Mouse (Mus musculus): Measurements from ENCODE around the gene Plk5. TPM values are rescaled to one million over a fixed set of nuclear protein-coding genes. Genes with fewer than 3 reads are reported as not detected.

Plk5 gene
- total RNA-seq, 2 experiments from 2014 or later, result not detected

- ATAC-seq (replicated peaks; ENCODE audit: low FRiP score, poor library complexity, severe bottlenecking), result no peak
These were observed 4.4 kb upstream of the Plk5 start for GRCm38 (mm10) chr10:80351896-80352295.

DNA sequence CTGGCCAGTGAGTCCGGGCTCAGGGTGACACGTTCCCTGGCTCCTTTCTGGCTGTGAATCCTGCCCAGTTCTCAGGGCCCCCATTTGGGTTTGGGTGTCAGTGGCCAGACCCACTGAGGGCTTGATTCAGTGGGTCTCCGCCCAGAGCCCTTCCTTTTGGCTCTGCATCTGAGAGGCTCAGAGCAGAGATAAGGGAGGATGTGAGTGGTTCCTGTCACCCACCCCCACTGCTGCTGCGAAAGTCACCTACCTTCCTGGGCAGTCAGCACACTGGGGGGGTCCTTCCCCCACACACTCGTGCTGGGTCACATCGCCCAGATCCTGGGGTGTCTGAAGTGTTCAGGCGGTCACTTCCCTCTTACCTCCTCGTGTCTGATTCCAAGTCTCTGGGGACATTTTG lies 3.5 kb upstream of the Plk5 start:
- ATAC-seq (replicated peaks; ENCODE audit: low FRiP score, poor library complexity, severe bottlenecking), result no peak

- no peak for ATAC-seq (replicated peaks; ENCODE audit: low FRiP score, poor library complexity, severe bottlenecking)
These were observed 828 bp upstream of the Plk5 start for GRCm38 (mm10) chr10:80355431-80355830.

- no peak for ATAC-seq (replicated peaks; ENCODE audit: low FRiP score, poor library complexity, severe bottlenecking)
These were observed 478 bp downstream of the Plk5 start for GRCm38 (mm10) chr10:80356737-80357136.

GRCm38 (mm10) chr10:80357336-80357735 lies 1.1 kb downstream of the Plk5 start:
- ATAC-seq (replicated peaks; ENCODE audit: low FRiP score, poor library complexity, severe bottlenecking), result no peak

- ATAC-seq (replicated peaks; ENCODE audit: low FRiP score, poor library complexity, severe bottlenecking), result no peak
These were observed 1.9 kb downstream of the Plk5 start for GRCm38 (mm10) chr10:80357994-80358639.

- ATAC-seq (replicated peaks; ENCODE audit: low FRiP score, poor library complexity, severe bottlenecking), result no peak
These were observed 7.5 kb downstream of the Plk5 start for GRCm38 (mm10) chr10:80363734-80364133.

DNA sequence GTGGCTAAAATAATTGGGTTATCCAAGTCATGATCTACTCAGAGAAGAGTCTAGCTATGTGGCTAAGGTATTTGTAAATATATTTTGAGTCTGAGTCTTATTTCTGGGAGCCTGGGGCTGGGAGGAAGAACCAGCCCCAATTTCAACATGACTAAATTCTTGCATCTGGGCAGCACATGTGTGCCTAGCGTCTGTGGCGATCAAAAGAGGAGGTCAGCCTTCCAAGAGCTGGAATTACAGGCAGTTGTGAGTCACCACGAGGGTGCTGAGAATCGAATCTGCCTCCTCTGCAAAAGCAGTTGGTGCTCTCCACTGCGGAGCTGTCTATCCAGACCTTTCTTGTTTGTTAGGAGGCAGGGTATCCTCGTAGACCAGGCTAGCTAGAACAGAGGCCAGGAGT lies 9.5 kb downstream of the Plk5 start:
- ATAC-seq (replicated peaks; ENCODE audit: low FRiP score, poor library complexity, severe bottlenecking), result no peak

DNA sequence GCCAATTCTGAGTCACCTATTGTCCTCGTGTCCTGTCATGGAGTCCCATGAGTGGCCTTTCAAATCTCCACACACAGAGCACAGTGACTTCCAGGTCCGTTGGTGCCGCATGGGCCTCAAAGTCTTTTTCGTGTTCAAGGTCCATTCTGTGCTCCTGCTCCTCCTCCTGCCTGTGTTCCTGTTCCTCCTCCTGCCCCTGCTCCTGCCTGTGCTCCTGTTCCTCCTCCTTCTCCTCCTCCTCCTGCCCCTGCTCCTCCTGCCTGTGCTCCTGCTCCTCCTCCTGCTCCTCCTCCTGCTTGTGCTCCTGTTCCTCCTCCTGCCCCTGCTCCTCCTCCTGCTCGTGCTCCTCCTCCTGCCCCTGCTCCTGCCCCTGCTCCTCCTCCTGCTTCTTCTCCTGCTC lies 11.7 kb downstream of the Plk5 start:
- ATAC-seq (replicated peaks; ENCODE audit: low FRiP score, poor library complexity, severe bottlenecking), result no peak

GRCm38 (mm10) chr10:80368392-80368791 lies 12.1 kb downstream of the Plk5 start:
- ATAC-seq (replicated peaks; ENCODE audit: low FRiP score, poor library complexity, severe bottlenecking), result no peak

- no peak for ATAC-seq (replicated peaks; ENCODE audit: low FRiP score, poor library complexity, severe bottlenecking)
These were observed 13.9 kb downstream of the Plk5 start for GRCm38 (mm10) chr10:80369995-80370747.

DNA sequence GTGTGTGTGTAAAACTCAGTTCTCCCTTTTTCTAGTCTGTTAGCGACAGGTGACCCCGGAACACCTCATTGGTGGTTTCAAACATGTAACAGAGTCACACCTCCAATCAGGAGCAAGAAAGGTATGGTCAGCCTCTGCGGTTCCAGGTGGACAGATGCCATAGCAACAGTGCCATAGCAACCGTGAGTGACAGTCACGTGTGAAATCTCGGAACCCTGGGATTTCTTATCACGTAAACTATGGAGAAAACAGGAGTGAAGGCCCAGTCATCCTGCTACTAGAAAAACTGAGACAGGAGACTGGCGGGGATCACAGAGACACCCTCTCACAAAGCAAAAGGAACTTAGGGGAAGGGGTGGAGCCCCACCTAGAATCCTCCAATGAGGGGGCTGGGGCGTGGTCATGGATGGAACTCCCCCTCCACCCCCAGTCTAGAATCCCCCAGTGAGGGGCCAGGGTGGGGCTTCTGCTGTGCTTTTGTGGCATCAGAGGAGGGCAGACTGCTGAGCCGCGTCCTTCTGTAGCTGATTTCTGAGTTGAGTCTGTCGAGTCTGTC lies 15.2 kb downstream of the Plk5 start:
- ATAC-seq (replicated peaks; ENCODE audit: low FRiP score, poor library complexity, severe bottlenecking), result no peak

DNA sequence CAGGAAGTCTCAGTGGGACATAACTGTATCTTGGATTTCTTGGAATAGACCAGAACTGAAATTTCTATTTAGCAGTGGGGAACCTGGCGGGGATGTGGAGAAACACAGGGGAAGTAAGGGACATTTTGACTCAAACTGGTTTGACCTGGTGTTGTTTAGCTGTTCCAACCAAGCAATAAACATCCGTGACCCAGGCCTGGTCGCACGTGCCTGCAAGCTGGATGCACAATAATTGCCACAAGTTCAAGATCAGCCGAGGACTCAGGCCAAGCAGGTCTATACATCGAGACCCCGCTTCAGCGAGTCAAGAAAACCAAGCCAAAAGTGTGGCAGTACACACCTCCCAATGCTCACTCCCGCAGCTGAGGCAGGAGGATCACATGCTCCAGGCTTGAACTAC lies 15.7 kb downstream of the Plk5 start:
- ATAC-seq (replicated peaks; ENCODE audit: low FRiP score, poor library complexity, severe bottlenecking), result no peak

DNA sequence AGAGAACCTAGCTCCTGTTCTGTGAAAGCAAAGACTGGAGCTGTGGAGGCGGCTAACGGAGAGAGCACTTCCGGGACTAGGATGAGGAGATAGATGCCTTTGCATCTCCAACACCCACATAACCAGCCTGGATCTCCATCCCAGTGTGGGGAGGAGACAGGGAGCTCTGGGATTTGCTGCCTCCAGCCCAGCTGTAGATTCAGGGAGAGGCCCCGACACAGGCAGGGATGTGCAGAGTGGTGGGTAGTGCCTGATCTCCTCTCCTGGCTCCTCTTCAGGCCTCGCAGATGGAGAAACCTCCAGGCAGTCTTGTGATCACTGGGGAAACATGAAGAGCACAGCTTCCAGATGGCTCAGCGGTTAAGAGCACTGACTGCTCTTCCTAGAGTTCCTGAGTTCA lies 16.4 kb downstream of the Plk5 start:
- ATAC-seq (replicated peaks; ENCODE audit: low FRiP score, poor library complexity, severe bottlenecking), result no peak

DNA sequence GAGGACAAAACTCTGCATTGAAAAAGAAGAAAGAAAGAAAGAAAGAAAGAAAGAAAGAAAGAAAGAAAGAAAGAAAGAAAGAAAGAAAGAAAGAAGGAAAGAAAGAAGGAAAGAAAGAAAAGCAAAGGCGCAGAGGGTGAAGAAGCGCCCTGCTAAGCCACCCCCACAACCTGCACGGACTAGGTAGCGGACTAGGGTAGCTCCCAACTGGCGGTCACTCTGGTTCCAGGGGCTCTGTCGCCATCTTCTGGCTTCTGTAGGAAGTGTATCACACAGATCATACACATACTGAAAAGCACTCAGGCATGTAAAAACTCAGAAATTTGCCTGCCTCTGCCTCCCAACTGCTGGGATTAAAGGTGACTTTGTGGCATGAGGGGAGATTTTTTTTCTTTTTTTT lies 17.8 kb downstream of the Plk5 start:
- ATAC-seq (replicated peaks; ENCODE audit: low FRiP score, poor library complexity, severe bottlenecking), result peak; percentile 72

- ATAC-seq (replicated peaks; ENCODE audit: low FRiP score, poor library complexity, severe bottlenecking), result peak; percentile 90
These were observed 19.9 kb downstream of the Plk5 start for GRCm38 (mm10) chr10:80376160-80376559.

DNA sequence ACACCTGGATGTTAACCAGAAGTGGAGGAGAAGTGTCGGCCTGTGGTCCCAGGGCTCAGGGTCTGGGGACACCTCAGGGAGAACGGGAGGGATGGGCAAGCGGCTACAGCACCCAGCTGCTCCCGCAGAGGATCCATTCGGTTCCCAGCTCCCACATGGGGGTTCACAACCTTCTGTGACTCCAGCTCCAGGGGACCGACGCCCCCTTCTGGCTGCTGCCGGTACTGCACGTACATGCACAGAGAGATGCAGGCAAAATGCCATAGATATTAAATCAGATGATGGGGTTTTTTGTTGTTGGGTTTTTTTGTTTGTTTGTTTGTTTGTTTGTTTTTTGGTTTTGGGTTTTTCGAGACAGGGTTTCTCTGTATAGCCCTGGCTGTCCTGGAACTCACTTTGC lies 21.5 kb downstream of the Plk5 start:
- ATAC-seq (replicated peaks; ENCODE audit: low FRiP score, poor library complexity, severe bottlenecking), result no peak

DNA sequence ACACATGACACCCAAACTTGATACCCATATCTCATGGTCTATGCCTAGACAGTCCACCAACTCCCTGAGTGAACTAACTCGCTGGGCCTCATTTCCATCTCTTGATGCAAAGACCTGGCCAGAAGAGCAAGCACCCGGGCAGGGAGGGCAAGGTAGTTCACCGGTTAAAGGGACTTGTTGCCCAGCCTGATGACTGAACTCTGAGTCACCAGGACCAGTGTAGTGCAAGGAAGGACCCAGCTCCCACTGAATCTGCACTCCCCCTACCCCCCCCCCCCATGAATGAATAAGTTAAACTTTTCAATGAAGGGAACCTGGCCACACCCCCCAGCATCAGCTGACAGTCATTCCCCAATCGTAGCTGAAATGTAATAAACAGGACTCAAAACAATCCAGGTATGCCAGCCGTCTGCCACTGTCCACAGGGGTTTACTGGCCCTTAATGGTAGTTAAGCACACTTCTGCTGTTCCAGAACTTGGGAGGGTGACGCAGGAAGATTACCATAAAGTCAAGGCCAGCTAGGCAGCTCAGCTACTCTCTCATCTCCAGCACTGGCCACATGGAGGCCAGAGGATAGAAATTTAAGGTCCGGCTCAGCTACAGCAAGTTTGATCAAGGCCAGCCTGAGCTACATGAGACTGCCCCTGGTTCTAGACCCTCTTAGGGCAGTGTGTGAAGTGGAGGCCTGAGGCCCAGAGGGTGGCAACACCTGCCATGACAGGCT lies 26.5 kb downstream of the Plk5 start:
- ATAC-seq (replicated peaks; ENCODE audit: low FRiP score, poor library complexity, severe bottlenecking), result no peak

GRCm38 (mm10) chr10:80383431-80383830 lies 27.2 kb downstream of the Plk5 start:
- ATAC-seq (replicated peaks; ENCODE audit: low FRiP score, poor library complexity, severe bottlenecking), result no peak

DNA sequence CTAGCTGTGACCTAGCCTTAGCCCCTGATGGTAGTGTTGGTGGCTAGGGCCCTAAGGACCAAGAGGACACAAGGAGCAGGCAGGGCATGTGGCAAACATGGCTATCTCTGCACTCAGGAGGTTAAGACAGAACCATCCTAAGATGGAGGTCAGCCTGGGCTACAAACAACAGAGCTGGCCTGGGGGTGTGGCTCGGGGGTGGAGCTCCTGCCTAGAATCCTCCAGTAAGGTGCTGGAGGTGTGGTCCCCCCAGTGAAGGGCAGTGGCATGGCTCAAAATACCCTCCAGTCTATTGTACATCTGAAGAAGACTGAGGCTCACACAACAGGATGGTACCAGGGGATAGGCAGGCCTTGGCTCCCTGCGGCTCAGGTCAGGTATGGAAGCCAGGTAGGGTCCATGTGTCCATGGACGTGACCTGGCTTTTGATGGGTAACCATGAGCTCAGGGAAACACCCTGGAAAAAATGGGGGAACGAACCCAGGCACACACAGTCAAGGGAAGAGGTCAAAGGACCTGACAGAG lies 27.9 kb downstream of the Plk5 start:
- 0 out of 2 replicates have a peak, but pooled peaks have one; percentile 13 for ATAC-seq (replicated peaks; ENCODE audit: low FRiP score, poor library complexity, severe bottlenecking)

Measured in erythroid progenitor cell, adult 5-6 weeks (primary cell).